Mouse (Mus musculus): ENCODE measurements around the gene Tbc1d8. TPM values are rescaled to one million over a fixed set of nuclear protein-coding genes. Genes with fewer than 3 reads are reported as not detected.

Gene Tbc1d8
- polyA plus RNA-seq, 1 experiment = not detected

DNA sequence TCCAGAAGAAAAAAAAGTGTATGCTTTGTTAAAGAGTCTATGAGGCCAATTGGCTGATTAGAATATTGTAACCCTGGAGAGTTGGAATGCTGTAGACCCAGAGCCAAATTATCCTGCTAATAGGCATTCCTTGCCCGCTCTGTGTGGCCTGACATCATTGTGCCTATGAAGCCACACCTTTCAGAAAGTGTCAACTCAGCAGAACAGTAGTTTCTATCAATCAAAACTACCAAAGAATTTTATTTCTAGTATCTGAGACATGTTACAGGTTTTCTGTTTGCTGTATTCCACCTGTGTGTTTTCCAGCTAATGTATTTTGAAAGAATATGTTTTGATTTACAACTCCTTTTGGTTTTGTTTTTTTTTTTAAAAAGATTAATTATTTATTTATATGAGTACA, 33.6 kb upstream of the Tbc1d8 start:
- TF ChIP-seq POLR2A (IDR thresholded peaks at IDR 0.05; ENCODE audit: insufficient read depth, low read depth, low read length) = no peak
- no peak for TF ChIP-seq CTCF (IDR thresholded peaks at IDR 0.05; ENCODE audit: insufficient read depth, low read depth, low read length)
- no peak overlapping the region for H3K27ac ChIP-seq (ENCODE audit: insufficient read depth, low read depth, low read length)
- 73% methylated on average over 1 of the region's 1 CpGs for WGBS
- peaks cover 4% of the 10 kb centered on the region for H3K4me1 ChIP-seq (ENCODE audit: control insufficient read depth, insufficient read depth, low read length)
- H3K4me3 ChIP-seq (ENCODE audit: insufficient read depth, low read depth, low read length) = no peak overlapping the region

DNA sequence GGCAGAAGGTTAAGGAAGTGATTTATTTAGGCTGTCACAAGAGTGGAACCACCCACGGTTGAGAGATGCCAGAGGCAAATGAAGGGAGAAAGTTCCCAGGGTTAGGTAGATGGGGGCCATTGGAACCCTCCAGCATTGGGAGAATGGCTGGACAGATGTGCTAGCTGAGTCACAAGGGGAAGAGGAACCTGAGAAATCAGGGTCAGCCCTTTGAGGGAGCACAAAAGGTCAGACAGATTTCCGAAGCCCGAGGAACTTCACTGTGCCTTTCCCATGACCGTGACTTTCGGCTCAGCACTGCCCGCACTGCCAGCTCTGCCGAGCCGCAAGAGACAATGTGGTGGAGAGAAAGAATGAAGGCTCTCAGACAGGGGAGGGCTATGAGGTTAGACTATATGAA, 33.2 kb upstream of the Tbc1d8 start:
- H3K4me1 ChIP-seq (ENCODE audit: control insufficient read depth, insufficient read depth, low read length) = peaks cover 4% of the 10 kb centered on the region
- no peak overlapping the region for H3K27ac ChIP-seq (ENCODE audit: insufficient read depth, low read depth, low read length)
- H3K4me3 ChIP-seq (ENCODE audit: insufficient read depth, low read depth, low read length) = no peak overlapping the region
- 71% methylated on average over 8 of the region's 8 CpGs for WGBS
- TF ChIP-seq CTCF (IDR thresholded peaks at IDR 0.05; ENCODE audit: insufficient read depth, low read depth, low read length) = no peak
- no peak for TF ChIP-seq POLR2A (IDR thresholded peaks at IDR 0.05; ENCODE audit: insufficient read depth, low read depth, low read length)

DNA sequence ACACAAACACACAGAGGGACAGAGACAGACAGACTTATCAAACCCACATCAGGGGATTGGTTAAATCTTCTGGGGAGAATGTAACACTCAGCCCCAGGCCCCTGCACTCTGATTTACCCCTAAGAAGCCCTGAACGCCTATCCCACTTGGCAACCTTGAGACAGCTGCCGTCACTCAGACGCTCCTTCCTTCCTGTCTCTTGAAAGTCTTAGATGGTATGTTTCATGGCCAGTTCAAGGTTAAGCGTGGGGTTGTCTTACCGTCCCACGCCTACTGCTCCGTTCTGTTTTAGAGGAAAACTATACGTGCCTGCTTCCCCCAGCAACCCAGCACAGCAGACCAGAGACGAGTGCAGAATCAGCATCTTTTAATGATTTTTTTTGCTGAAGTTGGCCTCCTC, 27.0 kb upstream of the Tbc1d8 start:
- TF ChIP-seq POLR2A (IDR thresholded peaks at IDR 0.05; ENCODE audit: insufficient read depth, low read depth, low read length) (no peak), CTCF (IDR thresholded peaks at IDR 0.05; ENCODE audit: insufficient read depth, low read depth, low read length) (no peak)
- 90% methylated on average over 9 of the region's 9 CpGs for WGBS
- Histone ChIP-seq H3K4me1 (ENCODE audit: control insufficient read depth, insufficient read depth, low read length) (no peaks in the 10 kb centered on the region), H3K27ac (ENCODE audit: insufficient read depth, low read depth, low read length) (no peak overlapping the region), H3K4me3 (ENCODE audit: insufficient read depth, low read depth, low read length) (no peak overlapping the region)

DNA sequence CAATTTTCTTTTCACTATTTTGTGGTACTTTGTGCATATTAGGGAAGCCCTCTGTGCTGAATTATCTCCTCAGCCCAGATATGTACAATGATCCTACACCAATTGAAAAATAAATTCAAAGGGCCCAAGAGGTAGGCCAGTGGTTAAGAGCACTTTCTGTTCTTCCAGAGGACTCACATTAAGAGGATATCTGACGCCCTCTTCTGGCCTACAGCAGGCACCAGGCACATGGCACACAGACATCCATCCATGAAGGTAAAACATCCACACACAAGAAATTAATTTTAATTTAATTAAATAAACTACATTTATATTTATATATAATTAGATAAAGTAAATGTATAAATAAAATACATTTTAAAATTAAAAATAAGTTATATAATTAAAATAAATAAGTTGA, 25.7 kb upstream of the Tbc1d8 start:
- H3K27ac ChIP-seq (ENCODE audit: insufficient read depth, low read depth, low read length) = no peak overlapping the region
- TF ChIP-seq POLR2A (IDR thresholded peaks at IDR 0.05; ENCODE audit: insufficient read depth, low read depth, low read length) = no peak
- TF ChIP-seq CTCF (IDR thresholded peaks at IDR 0.05; ENCODE audit: insufficient read depth, low read depth, low read length) = no peak
- WGBS = 18% methylated on average over 1 of the region's 1 CpGs
- no peaks in the 10 kb centered on the region for H3K4me1 ChIP-seq (ENCODE audit: control insufficient read depth, insufficient read depth, low read length)
- H3K4me3 ChIP-seq (ENCODE audit: insufficient read depth, low read depth, low read length) = no peak overlapping the region

DNA sequence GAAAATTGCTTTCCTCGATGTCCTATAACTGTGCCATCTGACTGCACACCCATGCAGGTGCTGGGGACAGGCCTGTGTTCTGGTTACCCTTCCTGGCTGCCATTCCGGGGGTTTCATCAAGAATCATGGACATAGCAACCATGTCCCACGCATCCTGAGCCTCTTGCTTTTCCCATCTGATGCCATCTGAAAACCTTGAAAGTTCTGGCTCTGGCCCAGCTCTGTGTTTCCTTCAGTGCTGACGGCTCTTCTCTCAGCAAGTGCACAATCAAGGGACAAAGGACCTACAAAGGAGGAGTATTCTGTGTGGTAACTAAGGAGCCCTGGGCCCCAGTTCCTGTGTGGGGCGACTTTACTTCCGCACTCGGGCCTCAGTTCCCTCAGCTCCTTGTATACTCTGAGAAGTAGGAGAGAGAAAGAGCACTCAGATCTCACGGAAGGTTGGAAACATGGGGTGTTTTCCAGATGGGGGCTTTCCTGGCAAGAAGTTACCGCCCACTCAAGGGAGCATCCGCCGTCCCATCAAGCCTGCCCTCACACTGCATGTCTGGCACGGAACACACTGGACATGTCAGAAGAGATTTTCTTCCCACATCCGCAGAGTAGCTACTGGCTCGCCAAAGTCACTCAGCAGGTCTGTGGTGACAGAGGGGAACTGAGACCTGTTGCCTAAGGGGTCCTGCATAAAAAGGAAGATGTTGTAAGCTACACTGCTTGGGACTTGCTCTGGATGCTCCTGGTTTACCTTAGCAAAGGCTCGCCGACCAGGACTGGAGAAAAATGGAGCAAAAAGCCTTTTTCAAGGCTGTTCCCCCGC, 24.5 kb upstream of the Tbc1d8 start:
- Histone ChIP-seq H3K27ac (ENCODE audit: insufficient read depth, low read depth, low read length) (no peak overlapping the region), H3K4me3 (ENCODE audit: insufficient read depth, low read depth, low read length) (no peak overlapping the region), H3K4me1 (ENCODE audit: control insufficient read depth, insufficient read depth, low read length) (no peaks in the 10 kb centered on the region)
- WGBS = 78% methylated on average over 17 of the region's 17 CpGs
- TF ChIP-seq POLR2A (IDR thresholded peaks at IDR 0.05; ENCODE audit: insufficient read depth, low read depth, low read length) (no peak), CTCF (IDR thresholded peaks at IDR 0.05; ENCODE audit: insufficient read depth, low read depth, low read length) (no peak)

DNA sequence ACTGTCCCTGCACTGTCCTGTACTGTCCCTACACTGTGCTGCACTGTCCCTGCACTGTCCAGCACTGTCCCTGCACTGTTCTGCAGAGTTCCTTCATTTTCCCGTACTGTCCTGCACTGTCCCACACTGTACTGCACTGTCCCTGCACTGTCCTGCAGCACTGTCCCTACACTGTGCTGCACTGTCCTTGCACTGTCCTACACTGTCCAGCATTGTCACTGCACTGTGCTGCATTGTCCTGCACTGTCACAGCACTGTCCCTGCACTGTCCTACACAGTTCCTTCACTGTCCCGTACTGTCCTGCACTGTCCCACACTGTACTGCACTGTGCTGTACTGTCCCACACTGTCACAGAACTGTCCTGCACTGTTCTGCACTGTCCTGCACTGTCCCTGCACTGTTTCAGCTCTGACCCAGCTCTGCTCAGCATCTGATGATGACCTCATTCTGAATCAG, 21.0 kb upstream of the Tbc1d8 start:
- TF ChIP-seq POLR2A (IDR thresholded peaks at IDR 0.05; ENCODE audit: insufficient read depth, low read depth, low read length) (no peak), CTCF (IDR thresholded peaks at IDR 0.05; ENCODE audit: insufficient read depth, low read depth, low read length) (no peak)
- WGBS = 90% methylated on average over 2 of the region's 2 CpGs
- Histone ChIP-seq H3K4me3 (ENCODE audit: insufficient read depth, low read depth, low read length) (no peak overlapping the region), H3K4me1 (ENCODE audit: control insufficient read depth, insufficient read depth, low read length) (no peaks in the 10 kb centered on the region), H3K27ac (ENCODE audit: insufficient read depth, low read depth, low read length) (no peak overlapping the region)

DNA sequence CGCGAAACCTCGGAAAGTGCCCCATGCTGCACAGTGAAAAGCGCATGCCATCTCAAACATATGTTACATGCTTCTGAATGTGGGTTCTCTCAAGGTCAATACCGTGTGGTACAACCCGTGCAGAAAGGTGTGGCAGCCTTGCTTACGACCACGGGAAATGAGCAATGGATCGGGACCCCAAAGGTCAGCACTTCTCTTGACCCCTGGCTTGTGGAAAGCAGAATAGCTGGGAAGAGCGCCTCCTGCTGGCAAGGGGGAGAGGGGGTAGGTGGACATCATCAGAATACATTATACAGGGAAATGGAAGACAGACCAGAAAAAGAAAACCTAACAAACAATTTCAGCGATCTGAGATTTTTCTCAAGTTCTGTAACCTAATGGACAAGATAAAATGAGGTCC, 19.2 kb upstream of the Tbc1d8 start:
- Histone ChIP-seq H3K27ac (ENCODE audit: insufficient read depth, low read depth, low read length) (no peak overlapping the region), H3K4me1 (ENCODE audit: control insufficient read depth, insufficient read depth, low read length) (no peaks in the 10 kb centered on the region), H3K4me3 (ENCODE audit: insufficient read depth, low read depth, low read length) (no peak overlapping the region)
- no peak for TF ChIP-seq CTCF (IDR thresholded peaks at IDR 0.05; ENCODE audit: insufficient read depth, low read depth, low read length)
- no peak for TF ChIP-seq POLR2A (IDR thresholded peaks at IDR 0.05; ENCODE audit: insufficient read depth, low read depth, low read length)
- 92% methylated on average over 11 of the region's 11 CpGs for WGBS

DNA sequence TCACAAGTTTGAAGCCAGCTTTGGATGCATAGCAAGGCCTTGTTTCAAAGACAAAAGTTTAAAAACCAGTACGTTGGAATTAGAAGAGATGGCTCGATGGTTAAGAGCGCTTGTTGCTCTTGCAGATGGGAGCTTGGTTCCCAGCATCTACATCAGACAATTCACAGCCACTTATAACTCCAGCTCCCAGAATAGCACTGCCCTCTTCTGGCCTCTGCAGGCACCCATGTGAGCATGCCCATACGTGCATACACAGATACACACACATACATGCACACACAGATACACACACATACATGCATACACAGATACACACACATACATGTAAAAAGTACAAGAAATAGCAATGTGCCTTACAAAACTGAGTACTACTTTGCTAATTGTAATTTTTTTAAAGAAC, 18.4 kb upstream of the Tbc1d8 start:
- H3K27ac ChIP-seq (ENCODE audit: insufficient read depth, low read depth, low read length) = no peak overlapping the region
- no peaks in the 10 kb centered on the region for H3K4me1 ChIP-seq (ENCODE audit: control insufficient read depth, insufficient read depth, low read length)
- H3K4me3 ChIP-seq (ENCODE audit: insufficient read depth, low read depth, low read length) = no peak overlapping the region
- 97% methylated on average over 4 of the region's 4 CpGs for whole genome bisulfite sequencing
- TF ChIP-seq CTCF (IDR thresholded peaks at IDR 0.05; ENCODE audit: insufficient read depth, low read depth, low read length) = no peak
- no peak for TF ChIP-seq POLR2A (IDR thresholded peaks at IDR 0.05; ENCODE audit: insufficient read depth, low read depth, low read length)

DNA sequence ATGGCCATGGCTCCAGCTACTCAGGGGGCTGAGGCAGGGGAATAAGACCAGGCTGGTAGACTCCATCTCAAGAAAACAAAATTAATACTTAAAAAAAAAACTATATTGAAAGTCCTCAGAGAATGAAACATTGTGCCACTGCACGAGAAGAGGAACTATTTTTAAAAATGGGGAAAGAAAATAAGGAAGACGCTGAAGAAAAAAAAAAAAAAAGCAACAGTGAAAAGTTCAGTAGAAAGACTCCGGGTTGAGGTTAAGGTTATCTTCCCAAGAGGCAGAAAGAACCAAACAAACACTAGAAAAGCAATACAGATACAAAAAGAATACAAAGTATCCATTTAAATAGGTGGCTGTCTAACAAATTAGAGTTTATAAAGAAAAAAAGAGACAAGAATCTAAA, 15.1 kb upstream of the Tbc1d8 start:
- Histone ChIP-seq H3K4me1 (ENCODE audit: control insufficient read depth, insufficient read depth, low read length) (no peaks in the 10 kb centered on the region), H3K4me3 (ENCODE audit: insufficient read depth, low read depth, low read length) (no peak overlapping the region), H3K27ac (ENCODE audit: insufficient read depth, low read depth, low read length) (no peak overlapping the region)
- WGBS = 64% methylated on average over 3 of the region's 3 CpGs
- TF ChIP-seq CTCF (IDR thresholded peaks at IDR 0.05; ENCODE audit: insufficient read depth, low read depth, low read length) (no peak), POLR2A (IDR thresholded peaks at IDR 0.05; ENCODE audit: insufficient read depth, low read depth, low read length) (no peak)
